Mouse (Mus musculus): ENCODE measurements at regions not wholly inside any gene's neighbourhood (a gene's known extent, or its start where the extent isn't known, plus 50 kb on each side); places are given as distances from the start of the nearest gene placed in this dataset.

GRCm38 (mm10) chr8:56202342-56202741, 92.0 kb upstream of the Hpgd start:
- DNase-seq (ENCODE audit: low spot score), result peak; percentile 33
- ATAC-seq (ENCODE audit: low read depth), result no peak
- WGBS, result 39% methylated on average over 4 of the region's 4 CpGs

GRCm38 (mm10) chr8:56211922-56212635, 82.3 kb upstream of the Hpgd start:
- Histone ChIP-seq H3K36me3 (ENCODE audit: control insufficient read depth, insufficient read depth, low read length) (no peaks in the 10 kb centered on the region), H3K9ac (ENCODE audit: low read depth, low read length) (no peak overlapping the region), H3K4me1 (ENCODE audit: control insufficient read depth, insufficient read depth, low read length) (0 out of 2 replicates have a peak, but pooled peaks cover 4% of the 10 kb centered on the region), H3K4me2 (ENCODE audit: low read depth, low read length) (no peak overlapping the region), H3K27ac (replicated peaks; ENCODE audit: low read depth, low read length) (no peak overlapping the region), H3K27me3 (replicated peaks; ENCODE audit: control insufficient read depth, insufficient read depth, low read length) (no peaks in the 10 kb centered on the region), H3K4me3 (ENCODE audit: low read depth, low read length) (no peak overlapping the region), H3K9me3 (ENCODE audit: control insufficient read depth, low read length) (no peaks in the 10 kb centered on the region)
- WGBS, result 58% methylated on average over 3 of the region's 3 CpGs
- ATAC-seq (ENCODE audit: low read depth) (peak; percentile 79), DNase-seq (ENCODE audit: low spot score) (peak; percentile 69)

More at GRCm38 (mm10) chr8:56202342-56202741, 92.0 kb upstream of the Hpgd start:
- Histone ChIP-seq H3K9ac (ENCODE audit: low read depth, low read length) (no peak overlapping the region), H3K27ac (replicated peaks; ENCODE audit: low read depth, low read length) (no peak overlapping the region), H3K4me2 (ENCODE audit: low read depth, low read length) (no peak overlapping the region), H3K9me3 (ENCODE audit: control insufficient read depth, low read length) (no peaks in the 10 kb centered on the region), H3K4me1 (ENCODE audit: control insufficient read depth, insufficient read depth, low read length) (no peaks in the 10 kb centered on the region), H3K27me3 (replicated peaks; ENCODE audit: control insufficient read depth, insufficient read depth, low read length) (no peaks in the 10 kb centered on the region), H3K4me3 (ENCODE audit: low read depth, low read length) (no peak overlapping the region), H3K36me3 (ENCODE audit: control insufficient read depth, insufficient read depth, low read length) (no peaks in the 10 kb centered on the region)

GRCm38 (mm10) chr8:56218837-56219236, 75.5 kb upstream of the Hpgd start:
- Histone ChIP-seq H3K4me3 (ENCODE audit: low read depth, low read length) (no peak overlapping the region), H3K9ac (ENCODE audit: low read depth, low read length) (no peak overlapping the region), H3K27me3 (replicated peaks; ENCODE audit: control insufficient read depth, insufficient read depth, low read length) (no peaks in the 10 kb centered on the region), H3K4me2 (ENCODE audit: low read depth, low read length) (no peak overlapping the region), H3K36me3 (ENCODE audit: control insufficient read depth, insufficient read depth, low read length) (no peaks in the 10 kb centered on the region), H3K27ac (replicated peaks; ENCODE audit: low read depth, low read length) (no peak overlapping the region), H3K9me3 (ENCODE audit: control insufficient read depth, low read length) (no peaks in the 10 kb centered on the region), H3K4me1 (ENCODE audit: control insufficient read depth, insufficient read depth, low read length) (no peaks in the 10 kb centered on the region)
- no peak for DNase-seq (ENCODE audit: low spot score)
- ATAC-seq (ENCODE audit: low read depth), result no peak

- Histone ChIP-seq H3K4me3 (ENCODE audit: low read depth, low read length) (no peak overlapping the region), H3K4me2 (ENCODE audit: low read depth, low read length) (no peak overlapping the region), H3K9ac (ENCODE audit: low read depth, low read length) (no peak overlapping the region), H3K36me3 (ENCODE audit: control insufficient read depth, insufficient read depth, low read length) (no peaks in the 10 kb centered on the region), H3K27ac (replicated peaks; ENCODE audit: low read depth, low read length) (no peak overlapping the region), H3K4me1 (ENCODE audit: control insufficient read depth, insufficient read depth, low read length) (no peaks in the 10 kb centered on the region), H3K9me3 (ENCODE audit: control insufficient read depth, low read length) (no peaks in the 10 kb centered on the region), H3K27me3 (replicated peaks; ENCODE audit: control insufficient read depth, insufficient read depth, low read length) (no peaks in the 10 kb centered on the region)
- DNase-seq (ENCODE audit: low spot score) (no peak), ATAC-seq (ENCODE audit: low read depth) (no peak)
- 94% methylated on average over 1 of the region's 1 CpGs for WGBS
These were observed 75.0 kb upstream of the Hpgd start for GRCm38 (mm10) chr8:56219391-56219790.

GRCm38 (mm10) chr8:56223010-56223409, 71.4 kb upstream of the Hpgd start:
- no peak overlapping the region for H3K4me3 ChIP-seq (ENCODE audit: low read depth, low read length)
- WGBS, result 80% methylated on average over 3 of the region's 3 CpGs
- no peak overlapping the region for H3K27ac ChIP-seq (replicated peaks; ENCODE audit: low read depth, low read length)
- ATAC-seq (ENCODE audit: low read depth) (no peak), DNase-seq (ENCODE audit: low spot score) (no peak)
- H3K9ac ChIP-seq (ENCODE audit: low read depth, low read length), result no peak overlapping the region
- H3K36me3 ChIP-seq (ENCODE audit: control insufficient read depth, insufficient read depth, low read length), result no peaks in the 10 kb centered on the region
- no peaks in the 10 kb centered on the region for H3K4me1 ChIP-seq (ENCODE audit: control insufficient read depth, insufficient read depth, low read length)
- H3K4me2 ChIP-seq (ENCODE audit: low read depth, low read length), result no peak overlapping the region
- H3K27me3 ChIP-seq (replicated peaks; ENCODE audit: control insufficient read depth, insufficient read depth, low read length), result no peaks in the 10 kb centered on the region
- no peaks in the 10 kb centered on the region for H3K9me3 ChIP-seq (ENCODE audit: control insufficient read depth, low read length)

- Histone ChIP-seq H3K9me3 (ENCODE audit: control insufficient read depth, low read length) (no peaks in the 10 kb centered on the region), H3K27ac (replicated peaks; ENCODE audit: low read depth, low read length) (no peak overlapping the region), H3K4me3 (ENCODE audit: low read depth, low read length) (no peak overlapping the region), H3K9ac (ENCODE audit: low read depth, low read length) (no peak overlapping the region), H3K36me3 (ENCODE audit: control insufficient read depth, insufficient read depth, low read length) (no peaks in the 10 kb centered on the region), H3K4me1 (ENCODE audit: control insufficient read depth, insufficient read depth, low read length) (no peaks in the 10 kb centered on the region), H3K27me3 (replicated peaks; ENCODE audit: control insufficient read depth, insufficient read depth, low read length) (no peaks in the 10 kb centered on the region), H3K4me2 (ENCODE audit: low read depth, low read length) (no peak overlapping the region)
- ATAC-seq (ENCODE audit: low read depth), result no peak
- DNase-seq (ENCODE audit: low spot score), result no peak
- WGBS, result 93% methylated on average over 8 of the region's 8 CpGs
These were observed 63.6 kb upstream of the Hpgd start for GRCm38 (mm10) chr8:56230645-56231330.

- 76% methylated on average over 3 of the region's 3 CpGs for WGBS
These were observed 62.5 kb upstream of the Hpgd start for GRCm38 (mm10) chr8:56231930-56232329.

GRCm38 (mm10) chr8:56232552-56232951, 61.8 kb upstream of the Hpgd start:
- 0 out of 2 replicates have a peak overlapping the region, but pooled peaks have one; percentile 3 for H3K27ac ChIP-seq (replicated peaks; ENCODE audit: low read depth, low read length)
- no peak overlapping the region for H3K4me3 ChIP-seq (ENCODE audit: low read depth, low read length)
- H3K4me2 ChIP-seq (ENCODE audit: low read depth, low read length), result no peak overlapping the region
- peak; percentile 53 for DNase-seq (ENCODE audit: low spot score)
- H3K36me3 ChIP-seq (ENCODE audit: control insufficient read depth, insufficient read depth, low read length), result no peaks in the 10 kb centered on the region
- 47% methylated on average over 3 of the region's 3 CpGs for WGBS
- ATAC-seq (ENCODE audit: low read depth), result peak; percentile 47; the same call in 1 of the 2 replicates
- H3K27me3 ChIP-seq (replicated peaks; ENCODE audit: control insufficient read depth, insufficient read depth, low read length), result no peaks in the 10 kb centered on the region
- no peak overlapping the region for H3K9ac ChIP-seq (ENCODE audit: low read depth, low read length)
- H3K4me1 ChIP-seq (ENCODE audit: control insufficient read depth, insufficient read depth, low read length), result no peaks in the 10 kb centered on the region
- no peaks in the 10 kb centered on the region for H3K9me3 ChIP-seq (ENCODE audit: control insufficient read depth, low read length)

More at GRCm38 (mm10) chr8:56231930-56232329, 62.5 kb upstream of the Hpgd start:
- Histone ChIP-seq H3K4me1 (ENCODE audit: control insufficient read depth, insufficient read depth, low read length) (no peaks in the 10 kb centered on the region), H3K36me3 (ENCODE audit: control insufficient read depth, insufficient read depth, low read length) (no peaks in the 10 kb centered on the region), H3K27ac (replicated peaks; ENCODE audit: low read depth, low read length) (peak overlapping the region; percentile 3; the same call in 1 of the 2 replicates), H3K4me3 (ENCODE audit: low read depth, low read length) (no peak overlapping the region), H3K9ac (ENCODE audit: low read depth, low read length) (no peak overlapping the region), H3K27me3 (replicated peaks; ENCODE audit: control insufficient read depth, insufficient read depth, low read length) (no peaks in the 10 kb centered on the region), H3K9me3 (ENCODE audit: control insufficient read depth, low read length) (no peaks in the 10 kb centered on the region), H3K4me2 (ENCODE audit: low read depth, low read length) (no peak overlapping the region)
- ATAC-seq (ENCODE audit: low read depth), result no peak
- no peak for DNase-seq (ENCODE audit: low spot score)

Data from embryonic facial prominence, embryonic 14.5 days (tissue).